Mouse (Mus musculus): ENCODE data around the gene Fbxo22.
"Not testable (repeated sequence)": the region's sequence is repeated elsewhere in the genome, so short reads cannot be mapped to it uniquely, and the experiment has no call there.

The Fbxo22 gene

DNA sequence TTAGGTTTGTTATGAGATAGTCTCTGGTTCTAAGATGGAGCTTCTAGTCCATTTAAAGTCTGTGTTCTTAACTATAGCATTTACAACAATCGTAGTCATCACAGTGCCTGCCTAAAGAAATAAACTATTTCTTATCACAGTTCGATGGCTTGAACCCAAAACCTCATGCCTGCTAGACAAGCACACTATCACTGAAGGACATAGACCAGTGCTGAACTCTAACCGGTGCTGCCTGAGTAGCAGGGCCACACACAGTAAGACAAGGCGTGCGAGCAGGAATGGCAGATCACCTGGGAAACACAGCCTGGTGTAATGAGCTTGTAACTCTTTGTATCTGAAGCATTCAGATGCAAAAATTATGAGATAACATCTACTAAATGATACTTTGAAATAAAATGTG, 32.1 kb downstream of the Fbxo22 start:
- no peak for DNase-seq

DNA sequence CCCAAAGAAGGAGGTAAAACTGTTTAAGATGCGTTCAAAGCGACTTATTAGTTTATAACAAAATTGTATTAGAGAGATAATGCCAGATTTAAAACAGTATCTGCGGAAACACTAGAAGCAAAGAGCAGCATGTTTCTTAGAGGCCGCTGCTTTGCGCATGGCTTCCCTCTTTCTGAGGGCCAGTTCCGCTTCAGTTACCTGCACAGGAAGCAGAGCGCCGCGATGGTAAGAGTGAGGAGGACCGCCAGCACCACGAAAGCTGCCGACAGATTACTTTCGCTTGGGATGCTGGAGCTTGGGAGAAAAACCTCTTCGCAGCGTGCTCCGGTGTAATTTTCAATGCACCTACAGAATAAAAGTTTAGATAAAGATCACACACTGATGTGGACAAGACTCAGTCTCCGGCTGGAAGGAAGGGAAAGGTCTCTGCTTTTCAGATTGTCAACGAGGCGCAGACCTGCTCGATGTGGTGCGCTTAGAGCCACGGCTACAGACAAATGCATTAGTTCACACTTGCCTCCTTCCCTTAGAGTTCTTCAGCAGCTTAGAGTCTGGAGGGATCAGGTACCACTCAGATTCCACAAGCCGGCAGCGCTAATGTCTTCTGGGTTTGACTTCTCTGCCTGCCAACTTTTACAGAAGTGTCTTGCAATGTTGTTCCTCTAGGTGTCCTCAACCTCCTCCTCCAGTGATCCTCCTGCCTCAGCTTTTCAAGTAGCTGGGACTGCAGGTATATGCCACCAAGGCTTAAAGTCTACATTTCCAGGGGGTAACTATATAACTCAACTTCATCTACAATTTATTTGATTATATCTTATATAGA, 33.3 kb downstream of the Fbxo22 start:
- peak; percentile 23 for DNase-seq

DNA sequence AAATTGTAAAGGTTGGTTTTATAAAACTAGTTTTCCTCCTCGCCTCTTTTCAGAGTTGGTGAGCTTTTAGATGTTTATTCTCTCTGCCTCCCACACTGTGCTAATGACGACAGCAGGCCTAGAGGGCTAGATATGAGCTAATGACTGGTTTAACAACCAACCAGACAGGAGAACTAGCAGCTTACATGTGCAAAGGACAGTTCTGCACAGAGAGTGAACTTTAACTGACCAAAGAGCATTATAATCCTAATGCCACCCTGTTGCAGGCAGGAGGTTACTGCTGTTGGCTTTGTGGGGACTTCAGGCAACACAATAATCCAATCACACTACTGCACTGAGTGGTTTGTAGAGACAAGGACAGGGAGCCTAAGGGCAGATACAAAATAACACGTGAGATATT, 34.6 kb downstream of the Fbxo22 start:
- no peak for DNase-seq

DNA sequence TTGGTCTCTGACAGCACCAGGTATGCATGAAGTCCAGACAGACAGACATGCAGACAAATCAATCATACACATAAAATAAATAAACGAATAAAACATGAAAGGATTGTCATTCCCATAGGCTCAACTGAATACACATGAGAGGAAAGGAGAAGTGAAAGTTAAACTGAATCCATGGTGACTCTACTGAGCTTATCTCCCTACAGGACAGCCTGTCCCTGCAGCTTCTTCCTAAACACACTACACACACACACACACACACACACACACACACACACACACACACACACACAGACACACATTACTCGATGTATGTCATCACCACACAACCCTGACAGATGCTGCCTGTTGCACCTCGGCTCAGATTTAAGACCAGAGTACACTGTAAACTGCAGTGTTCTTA, 35.4 kb downstream of the Fbxo22 start:
- DNase-seq, result no peak

DNA sequence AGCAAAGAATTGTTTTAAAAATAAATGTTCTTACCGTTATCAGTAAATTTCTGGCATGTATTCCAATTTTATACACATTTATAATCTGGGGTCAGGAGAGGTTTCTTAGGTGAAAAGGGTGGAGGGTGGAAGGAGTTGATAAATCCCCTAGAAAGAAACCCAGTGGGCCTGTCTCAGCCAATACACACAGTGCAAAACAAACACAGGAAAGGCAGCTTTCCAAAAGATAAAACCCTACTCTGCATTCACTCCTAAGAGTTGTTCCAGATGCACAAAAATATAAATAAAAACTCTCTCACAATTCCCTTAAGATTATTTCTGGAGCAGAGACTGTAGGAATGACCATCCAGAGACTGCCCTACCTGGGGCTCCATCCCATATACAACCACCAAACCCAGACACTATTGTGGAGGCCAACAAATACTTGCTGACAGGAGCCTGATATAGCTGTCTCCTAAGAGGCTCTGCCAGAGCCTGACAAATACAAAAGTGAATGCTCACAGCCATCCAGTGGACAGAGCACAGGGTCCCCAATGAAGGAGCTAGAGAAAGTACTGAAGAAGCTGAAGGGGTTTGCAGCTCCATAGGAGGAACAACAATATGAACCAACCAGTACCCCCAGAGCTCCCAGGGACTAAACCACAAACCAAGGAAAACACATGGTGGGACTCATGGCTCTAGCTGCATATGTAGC, 36.5 kb downstream of the Fbxo22 start:
- DNase-seq, result not testable (repeated sequence)

DNA sequence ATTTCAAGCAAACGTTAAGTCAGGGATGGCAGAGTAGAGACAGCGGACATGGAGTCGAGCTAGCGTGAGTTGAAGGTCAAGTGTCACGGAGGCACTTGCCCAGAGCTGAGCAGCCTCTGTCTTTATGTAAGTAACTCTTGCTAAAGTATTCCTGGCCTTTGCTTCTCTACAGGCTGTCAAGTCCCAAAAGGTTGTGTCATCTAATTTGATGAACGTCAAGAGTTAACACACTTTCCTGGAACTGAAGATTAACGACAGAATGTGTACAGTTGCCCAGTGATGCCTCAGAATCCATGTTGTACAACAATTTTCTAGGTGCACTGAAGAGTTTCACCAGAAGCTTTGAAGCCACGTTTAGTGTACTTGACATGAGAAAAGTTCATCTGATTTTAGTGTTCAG, 37.7 kb downstream of the Fbxo22 start:
- no peak for DNase-seq

DNA sequence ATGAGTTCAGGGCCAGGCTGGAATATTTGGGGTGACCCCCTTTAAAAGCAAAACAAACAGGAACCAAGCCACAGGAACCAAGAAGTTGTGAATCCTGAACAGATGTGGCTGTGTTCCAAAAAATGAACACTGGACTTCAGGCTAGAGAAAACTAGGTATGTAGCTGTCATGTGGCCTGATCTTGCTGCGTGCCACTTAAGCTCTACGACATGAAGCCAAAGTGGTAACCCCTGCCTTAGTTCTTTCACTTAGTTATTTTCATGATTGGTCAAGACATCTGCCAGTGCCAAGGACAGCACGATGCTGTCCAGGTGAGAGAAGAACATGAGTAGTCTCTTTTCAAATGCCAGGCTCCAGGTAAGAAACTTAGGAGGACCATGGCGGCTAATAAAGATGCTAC, 38.2 kb downstream of the Fbxo22 start:
- DNase-seq, result no peak

DNA sequence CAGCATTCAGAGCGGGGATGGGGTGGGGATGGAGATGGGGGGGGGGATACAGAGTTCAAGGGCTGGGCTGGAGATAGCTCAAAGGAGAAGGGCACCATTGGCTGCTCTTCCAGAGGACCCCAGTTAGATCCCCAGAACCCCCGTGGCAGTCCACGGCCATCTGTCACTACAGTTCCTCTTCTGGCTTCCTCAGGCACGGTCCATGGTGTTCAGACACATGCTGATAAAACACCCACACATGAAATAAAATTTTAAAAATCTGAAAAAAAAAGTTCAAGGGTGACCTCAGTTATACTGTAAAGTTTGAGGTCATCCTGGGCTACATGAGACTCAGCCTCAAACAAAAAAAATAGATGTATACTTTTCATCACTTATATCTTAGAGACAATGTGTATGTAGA, 39.7 kb downstream of the Fbxo22 start:
- DNase-seq, result no peak

DNA sequence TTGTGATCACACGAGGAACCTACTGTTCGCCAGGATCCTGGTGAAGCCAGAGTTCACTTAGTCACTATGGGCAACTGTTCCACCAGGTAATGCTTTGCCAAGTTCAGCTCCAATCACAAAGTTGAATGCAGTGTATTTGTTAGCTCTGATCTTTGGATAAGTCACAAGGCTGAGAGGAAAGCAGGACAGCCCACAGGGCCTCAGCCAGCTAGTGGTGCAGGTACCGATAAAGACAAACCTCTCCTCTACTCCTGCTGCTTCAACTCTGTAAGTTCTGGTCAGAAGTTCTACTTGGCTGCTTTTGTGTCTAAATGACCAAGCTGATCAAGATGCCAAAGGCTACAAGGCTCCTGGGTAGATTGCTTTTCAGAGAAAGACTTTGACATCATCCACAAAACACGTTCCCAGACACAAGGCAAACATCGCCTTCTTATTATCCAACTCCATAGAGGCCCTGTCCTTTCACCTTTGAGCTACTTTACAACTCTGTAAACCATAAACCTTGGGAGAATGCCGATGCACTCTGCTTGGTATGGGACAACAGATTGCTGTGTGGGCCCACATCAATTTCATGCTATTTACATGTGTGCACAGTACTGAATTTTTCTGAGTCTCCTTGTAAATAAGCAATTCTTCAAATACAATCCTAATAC, 42.0 kb downstream of the Fbxo22 start:
- DNase-seq, result no peak

DNA sequence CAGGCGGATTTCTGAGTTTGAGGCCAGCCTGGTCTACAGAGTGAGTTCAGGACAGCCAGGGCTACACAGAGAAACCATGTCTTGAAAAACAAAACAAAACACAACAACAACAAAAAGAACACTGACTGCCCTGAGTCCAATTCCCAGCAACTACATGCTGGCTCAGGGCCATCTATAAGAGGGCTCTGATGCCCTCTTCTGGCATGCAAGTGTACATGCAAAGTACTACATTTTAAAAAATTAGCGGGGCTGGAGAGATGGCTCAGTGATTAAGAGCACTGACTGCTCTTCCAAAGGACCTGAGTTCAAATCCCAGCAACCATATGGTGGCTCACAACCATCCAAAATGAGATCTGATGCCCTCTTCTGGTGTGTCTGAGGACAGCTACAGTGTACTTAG, 43.4 kb downstream of the Fbxo22 start:
- not testable (repeated sequence) for DNase-seq

DNA sequence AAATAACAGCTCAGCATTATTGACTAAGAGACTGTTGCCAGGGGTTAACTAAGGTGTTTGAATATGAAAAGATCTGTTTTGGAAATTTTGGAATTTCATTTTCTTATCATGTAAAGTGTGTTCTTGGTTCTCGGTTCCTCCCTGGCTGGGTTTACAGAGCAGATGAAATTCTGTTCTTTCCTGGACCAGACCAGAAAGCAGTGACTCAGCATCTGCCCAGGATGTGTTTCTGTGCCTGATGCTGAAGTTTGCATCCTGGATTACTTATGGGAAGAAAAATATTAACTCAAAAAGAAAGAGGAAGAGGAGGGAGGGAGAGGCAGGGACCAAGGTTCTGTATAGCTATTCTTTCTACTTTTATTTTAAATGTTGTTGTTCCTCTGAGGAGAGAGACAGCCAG, 45.1 kb downstream of the Fbxo22 start:
- no peak for DNase-seq

DNA sequence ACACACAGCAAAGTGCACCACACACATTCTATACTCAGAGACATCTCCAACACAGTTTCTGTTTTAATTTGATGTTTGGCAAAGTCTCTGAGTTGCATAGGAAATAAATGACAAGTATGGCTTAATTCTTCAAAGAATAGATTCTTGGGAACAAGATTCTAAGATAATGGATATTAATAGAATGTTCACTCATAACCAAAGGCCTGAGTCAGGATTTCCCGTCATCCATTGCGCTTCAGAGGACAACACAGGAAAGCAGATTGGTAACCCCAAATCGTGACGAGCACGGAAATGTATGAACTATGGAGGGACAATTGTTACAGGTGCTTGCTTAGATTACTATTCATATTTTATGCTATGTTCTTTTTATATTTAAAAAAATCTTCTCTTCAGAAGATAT, 46.3 kb downstream of the Fbxo22 start:
- DNase-seq, result no peak

DNA sequence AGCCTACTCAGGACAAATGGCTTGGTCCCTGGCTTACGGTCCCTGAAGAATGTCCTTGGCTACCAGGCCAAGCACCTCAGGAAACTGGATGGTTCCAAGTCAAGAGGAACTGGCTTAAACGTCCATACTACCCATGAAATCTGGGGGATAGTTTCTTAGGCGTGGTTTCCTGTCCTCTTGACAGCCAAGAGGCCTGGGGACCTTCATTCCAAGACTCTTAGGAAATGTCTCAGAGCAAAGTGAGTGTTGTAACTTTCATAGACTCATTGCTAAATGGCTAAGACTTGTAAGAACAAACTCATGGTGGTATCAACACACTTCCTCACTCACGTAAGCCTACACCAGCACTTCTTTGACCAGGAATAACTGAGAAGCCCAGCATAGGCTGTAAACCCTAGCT, 46.9 kb downstream of the Fbxo22 start:
- DNase-seq, result no peak

DNA sequence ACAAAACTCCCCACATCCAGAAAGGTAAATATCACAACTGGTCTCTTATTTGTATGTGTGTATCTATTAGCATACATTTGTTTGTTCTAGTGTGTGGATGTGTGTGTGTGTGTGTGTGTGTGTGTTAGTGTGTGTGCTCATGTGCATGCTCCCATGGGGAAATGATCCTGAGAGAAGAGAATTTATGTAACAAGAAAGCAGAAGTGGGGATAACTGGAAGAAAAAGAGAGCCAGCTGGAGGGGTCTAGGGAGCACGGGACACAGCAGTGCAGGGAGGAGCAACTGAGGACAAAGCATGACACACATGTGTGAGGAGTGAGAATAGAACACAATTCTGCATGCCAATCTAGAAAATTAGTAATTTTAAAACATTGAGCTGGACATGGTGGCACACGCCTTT, 48.4 kb downstream of the Fbxo22 start:
- no peak for DNase-seq

DNA sequence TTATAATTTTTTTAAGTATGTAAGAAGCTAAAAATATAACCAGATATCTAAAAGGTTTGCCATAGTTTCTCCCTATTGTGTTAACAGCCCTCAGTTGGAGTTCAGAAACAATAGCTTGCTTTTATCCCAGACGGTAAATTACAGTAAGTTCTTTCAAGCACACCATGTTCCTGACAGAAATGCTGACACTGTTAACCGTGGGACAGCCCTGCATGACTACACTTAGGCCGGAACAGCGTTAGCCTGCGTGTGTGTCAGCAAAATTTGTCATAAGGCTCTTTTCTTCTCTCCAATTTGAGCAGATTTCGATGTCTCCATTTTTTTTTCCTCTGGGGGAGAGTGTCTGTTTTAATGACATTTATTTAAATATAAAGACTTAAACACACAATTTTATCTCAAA, 51.0 kb downstream of the Fbxo22 start:
- no peak for DNase-seq

DNA sequence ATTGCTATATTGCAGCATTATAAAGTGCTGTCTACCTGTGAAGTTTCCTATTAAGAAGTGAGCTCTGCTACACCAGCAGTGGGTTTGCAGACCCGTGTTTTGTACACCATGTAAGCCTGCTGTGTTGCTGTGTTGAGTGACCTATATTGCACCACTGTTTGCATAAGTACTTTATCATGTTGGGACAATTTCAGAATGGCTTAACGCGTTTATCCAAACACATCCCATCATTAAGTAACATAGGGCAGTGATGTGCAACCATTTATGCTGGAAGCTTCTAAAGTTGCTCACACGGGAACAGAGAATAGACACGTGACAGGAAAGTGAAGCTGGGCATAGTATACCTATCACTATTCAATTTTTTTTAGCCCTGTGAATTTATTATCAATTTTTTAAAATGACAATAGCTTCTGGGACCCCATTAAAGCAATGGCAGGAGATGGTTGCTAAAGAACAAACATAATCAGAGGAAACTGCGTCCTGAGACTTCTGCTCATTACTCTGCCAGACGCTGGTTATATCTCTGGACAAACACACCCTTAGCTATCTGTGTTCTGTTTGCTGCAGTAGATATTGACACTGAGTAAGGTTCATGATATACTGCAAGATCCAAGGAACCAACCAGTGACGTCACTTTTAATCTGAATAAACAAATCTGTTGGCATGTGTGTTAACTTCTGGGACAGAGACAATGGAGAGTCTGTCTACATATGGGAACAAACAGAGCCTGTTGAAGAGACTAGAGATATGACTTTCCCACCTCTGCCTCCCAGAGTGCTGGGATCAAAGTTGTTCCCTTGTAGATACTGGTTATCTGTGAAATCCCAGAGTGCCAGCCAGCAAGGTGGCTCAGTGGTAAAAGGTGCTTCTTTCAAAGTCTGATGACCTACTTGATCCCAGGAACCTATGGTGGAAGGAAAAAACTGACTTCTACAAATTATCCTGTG, 55.9 kb downstream of the Fbxo22 start:
- DNase-seq, result no peak

DNA sequence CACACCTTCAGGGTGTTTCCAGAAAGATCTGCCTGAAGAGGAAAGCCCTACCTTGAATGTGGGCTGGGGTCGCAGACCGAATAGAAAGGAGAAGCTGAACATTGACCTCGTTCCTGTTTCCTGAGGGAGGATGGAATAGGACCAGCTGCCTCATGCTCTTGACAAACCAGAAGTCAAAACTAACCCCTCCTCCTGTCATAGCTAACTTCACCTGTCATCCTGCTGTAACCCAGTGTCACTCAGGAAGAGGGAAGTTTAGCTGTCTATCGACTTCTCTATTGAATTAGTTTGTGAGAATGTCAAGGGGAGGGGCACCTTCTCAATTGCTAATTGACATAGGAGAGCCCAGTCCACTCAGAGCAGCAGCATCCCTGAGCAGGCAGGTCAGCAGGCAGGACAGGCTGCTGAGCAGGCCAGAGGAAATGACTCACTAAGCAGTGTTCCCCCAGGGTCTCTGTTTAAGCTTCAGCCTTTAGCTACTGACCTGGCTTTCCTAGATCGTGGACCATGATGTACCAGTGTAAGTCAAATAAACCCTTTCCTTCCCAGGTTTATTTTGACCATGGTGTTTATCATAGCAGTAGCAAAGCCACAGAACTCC, 63.3 kb downstream of the Fbxo22 start:
- no peak for DNase-seq

DNA sequence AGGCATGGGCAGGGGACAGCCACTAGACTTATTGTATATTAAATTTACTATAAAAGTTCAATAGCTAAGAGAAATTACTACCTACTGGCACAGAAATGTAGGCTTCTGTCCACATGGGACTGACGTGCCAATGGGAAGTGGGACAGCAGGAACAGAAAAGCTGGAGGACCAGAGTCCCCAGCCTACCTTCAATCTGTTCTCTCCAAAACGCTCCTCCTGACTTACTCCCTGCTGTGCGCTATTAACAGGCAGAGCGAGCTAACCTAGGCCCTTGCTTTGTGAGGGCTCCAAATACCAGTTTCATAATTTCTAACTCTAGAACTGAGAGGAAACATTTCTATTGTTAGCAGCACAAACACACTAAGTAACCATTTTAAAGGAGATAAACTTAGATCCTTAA, 65.2 kb downstream of the Fbxo22 start:
- DNase-seq, result no peak
